Mouse (Mus musculus): ENCODE data around the gene Tnrc6b. TPM values are rescaled to one million over a fixed set of nuclear protein-coding genes. Genes with fewer than 3 reads are reported as not detected.

Gene Tnrc6b
- total RNA-seq, 1 experiment: 37.0 TPM

- no peak for TF ChIP-seq ZC3H11A (IDR thresholded peaks at IDR 0.05; ENCODE audit: borderline replicate concordance, low read depth, low read length)
- H3K9ac ChIP-seq (ENCODE audit: insufficient read depth, low read depth, low read length, poor library complexity, severe bottlenecking): no peak overlapping the region
- H3K27ac ChIP-seq (ENCODE audit: insufficient read depth, low read depth, low read length, poor library complexity, severe bottlenecking): no peak overlapping the region
- no peak overlapping the region for H3K4me3 ChIP-seq (ENCODE audit: insufficient read depth in 1 of 2, low read depth in 1 of 2, low read length in 2 of 2, poor library complexity in 1 of 2, severe bottlenecking in 1 of 2)
- no peaks in the 10 kb centered on the region for H3K4me1 ChIP-seq (ENCODE audit: control insufficient read depth in 2 of 2, insufficient read depth in 2 of 2, low read length in 2 of 2, poor library complexity in 1 of 2)
- no peak for DNase-seq (ENCODE audit: low read depth, low spot score)
- in situ Hi-C loops (cut with MboI; ENCODE audit: low sequenced_read_pairs in 2 of 2, unreplicated experiment in 2 of 2): no loop called here
- peaks cover 5% of the 10 kb centered on the region; the same call in 1 of the 2 replicates for H3K36me3 ChIP-seq (ENCODE audit: control insufficient read depth, insufficient read depth, low read length, poor library complexity, severe bottlenecking)
- H3K9me3 ChIP-seq (ENCODE audit: control insufficient read depth, insufficient read depth, low read depth, low read length): no peaks in the 10 kb centered on the region
These were observed 199.1 kb downstream of the Tnrc6b start for GRCm38 (mm10) chr15:80910183-80910582.

GRCm38 (mm10) chr15:80910790-80911531 is 199.8 kb downstream of the Tnrc6b start:
- DNase-seq (ENCODE audit: low read depth, low spot score): no peak
- Histone ChIP-seq H3K36me3 (ENCODE audit: control insufficient read depth, insufficient read depth, low read length, poor library complexity, severe bottlenecking) (peaks cover 5% of the 10 kb centered on the region; the same call in 1 of the 2 replicates), H3K27ac (ENCODE audit: insufficient read depth, low read depth, low read length, poor library complexity, severe bottlenecking) (no peak overlapping the region), H3K9ac (ENCODE audit: insufficient read depth, low read depth, low read length, poor library complexity, severe bottlenecking) (no peak overlapping the region), H3K9me3 (ENCODE audit: control insufficient read depth, insufficient read depth, low read depth, low read length) (no peaks in the 10 kb centered on the region), H3K4me1 (ENCODE audit: control insufficient read depth in 2 of 2, insufficient read depth in 2 of 2, low read length in 2 of 2, poor library complexity in 1 of 2) (no peaks in the 10 kb centered on the region), H3K4me3 (ENCODE audit: insufficient read depth in 1 of 2, low read depth in 1 of 2, low read length in 2 of 2, poor library complexity in 1 of 2, severe bottlenecking in 1 of 2) (no peak overlapping the region)
- in situ Hi-C loops (cut with MboI; ENCODE audit: low sequenced_read_pairs in 2 of 2, unreplicated experiment in 2 of 2): no loop called here
- no peak for TF ChIP-seq ZNF384 (IDR thresholded peaks at IDR 0.05; ENCODE audit: low read depth, low read length)
- no peak for TF ChIP-seq CHD2 (IDR thresholded peaks at IDR 0.05; ENCODE audit: low read depth, low read length)
- no peak for TF ChIP-seq ZC3H11A (IDR thresholded peaks at IDR 0.05; ENCODE audit: borderline replicate concordance, low read depth, low read length)
- no peak for TF ChIP-seq HCFC1 (IDR thresholded peaks at IDR 0.05; ENCODE audit: borderline replicate concordance, insufficient read depth, low read length)
- no peak for TF ChIP-seq MAFK (IDR thresholded peaks at IDR 0.05; ENCODE audit: insufficient read depth, low read depth, low read length)

GRCm38 (mm10) chr15:80912175-80912574 is 201.1 kb downstream of the Tnrc6b start:
- TF ChIP-seq ZNF384 (IDR thresholded peaks at IDR 0.05; ENCODE audit: low read depth, low read length): no peak
- no peak for TF ChIP-seq CHD2 (IDR thresholded peaks at IDR 0.05; ENCODE audit: low read depth, low read length)
- no peak for TF ChIP-seq HCFC1 (IDR thresholded peaks at IDR 0.05; ENCODE audit: borderline replicate concordance, insufficient read depth, low read length)
- no peak for TF ChIP-seq ZC3H11A (IDR thresholded peaks at IDR 0.05; ENCODE audit: borderline replicate concordance, low read depth, low read length)
- no peak for TF ChIP-seq MAFK (IDR thresholded peaks at IDR 0.05; ENCODE audit: insufficient read depth, low read depth, low read length)
- in situ Hi-C loops (cut with MboI; ENCODE audit: low sequenced_read_pairs in 2 of 2, unreplicated experiment in 2 of 2): no loop called here

GRCm38 (mm10) chr15:80913803-80914202 is 202.7 kb downstream of the Tnrc6b start:
- in situ Hi-C loops (cut with MboI; ENCODE audit: low sequenced_read_pairs in 2 of 2, unreplicated experiment in 2 of 2): no loop called here
- H3K4me1 ChIP-seq (ENCODE audit: control insufficient read depth in 2 of 2, insufficient read depth in 2 of 2, low read length in 2 of 2, poor library complexity in 1 of 2): no peaks in the 10 kb centered on the region
- H3K9me3 ChIP-seq (ENCODE audit: control insufficient read depth, insufficient read depth, low read depth, low read length): no peaks in the 10 kb centered on the region
- no peak for DNase-seq (ENCODE audit: low read depth, low spot score)
- H3K9ac ChIP-seq (ENCODE audit: insufficient read depth, low read depth, low read length, poor library complexity, severe bottlenecking): no peak overlapping the region
- H3K4me3 ChIP-seq (ENCODE audit: insufficient read depth in 1 of 2, low read depth in 1 of 2, low read length in 2 of 2, poor library complexity in 1 of 2, severe bottlenecking in 1 of 2): no peak overlapping the region
- TF ChIP-seq HCFC1 (IDR thresholded peaks at IDR 0.05; ENCODE audit: borderline replicate concordance, insufficient read depth, low read length) (no peak), CHD2 (IDR thresholded peaks at IDR 0.05; ENCODE audit: low read depth, low read length) (no peak), MAFK (IDR thresholded peaks at IDR 0.05; ENCODE audit: insufficient read depth, low read depth, low read length) (no peak), ZNF384 (IDR thresholded peaks at IDR 0.05; ENCODE audit: low read depth, low read length) (no peak), ZC3H11A (IDR thresholded peaks at IDR 0.05; ENCODE audit: borderline replicate concordance, low read depth, low read length) (no peak)
- H3K36me3 ChIP-seq (ENCODE audit: control insufficient read depth, insufficient read depth, low read length, poor library complexity, severe bottlenecking): peaks cover 10% of the 10 kb centered on the region
- H3K27ac ChIP-seq (ENCODE audit: insufficient read depth, low read depth, low read length, poor library complexity, severe bottlenecking): no peak overlapping the region

More at GRCm38 (mm10) chr15:80912175-80912574, 201.1 kb downstream of the Tnrc6b start:
- H3K36me3 ChIP-seq (ENCODE audit: control insufficient read depth, insufficient read depth, low read length, poor library complexity, severe bottlenecking): peaks cover 5% of the 10 kb centered on the region
- no peak overlapping the region for H3K4me3 ChIP-seq (ENCODE audit: insufficient read depth in 1 of 2, low read depth in 1 of 2, low read length in 2 of 2, poor library complexity in 1 of 2, severe bottlenecking in 1 of 2)
- H3K9ac ChIP-seq (ENCODE audit: insufficient read depth, low read depth, low read length, poor library complexity, severe bottlenecking): no peak overlapping the region
- no peak for DNase-seq (ENCODE audit: low read depth, low spot score)
- H3K4me1 ChIP-seq (ENCODE audit: control insufficient read depth in 2 of 2, insufficient read depth in 2 of 2, low read length in 2 of 2, poor library complexity in 1 of 2): no peaks in the 10 kb centered on the region
- H3K27ac ChIP-seq (ENCODE audit: insufficient read depth, low read depth, low read length, poor library complexity, severe bottlenecking): no peak overlapping the region
- no peaks in the 10 kb centered on the region for H3K9me3 ChIP-seq (ENCODE audit: control insufficient read depth, insufficient read depth, low read depth, low read length)

Measured in ES-E14 (cell line).